Mouse (Mus musculus) urinary bladder, postnatal 25 days (tissue): Measurements from ENCODE around the gene Olfr628.
A peak's percentile ranks its signal among the peaks of the same experiment; 100 is the strongest.
"Not testable (repeated sequence)": the region's sequence is repeated elsewhere in the genome, so short reads cannot be mapped to it uniquely, and the experiment has no call there.

Source experiments
- DNase-seq: peaks from one replicate; pipeline ENCODE4 v3.0.0; 2022; ENCODE audit warnings: low spot score

Olfr628 gene

GRCm38 (mm10) chr7:103730074-103730473 is at the start of gene Olfr628:
TSS of gene Olfr628 (plus strand) at chr7:103730374.
- no peak for DNase-seq

GRCm38 (mm10) chr7:103682420-103682819 is 47.8 kb upstream of the Olfr628 start, which contains the start of gene Olfr625-ps1:
TSS of gene Olfr625-ps1 (plus strand) at chr7:103682720.
- no peak for DNase-seq

- no peak for DNase-seq
Observed at GRCm38 (mm10) chr7:103699469-103699868, 30.7 kb upstream of the Olfr628 start.

- DNase-seq, result peak; percentile 2
Observed at GRCm38 (mm10) chr7:103712024-103712423, 18.1 kb upstream of the Olfr628 start.

- no peak for DNase-seq
Observed at GRCm38 (mm10) chr7:103714371-103714770, 15.8 kb upstream of the Olfr628 start, which contains the start of gene Olfr243. TSS of gene Olfr243 (plus strand) at chr7:103714671.

GRCm38 (mm10) chr7:103716398-103716797 is 13.8 kb upstream of the Olfr628 start:
- not testable (repeated sequence) for DNase-seq

GRCm38 (mm10) chr7:103744843-103745242 is 14.7 kb downstream of the Olfr628 start, which contains the start of gene Olfr629:
TSS of gene Olfr629 (minus strand) at chr7:103744943.
- DNase-seq, result no peak

GRCm38 (mm10) chr7:103757233-103757632 is 27.1 kb downstream of the Olfr628 start, which contains the start of gene Olfr630:
TSS of gene Olfr630 (minus strand) at chr7:103757333.
- no peak for DNase-seq

GRCm38 (mm10) chr7:103762212-103762611 is 32.0 kb downstream of the Olfr628 start:
- not testable (repeated sequence) for DNase-seq

GRCm38 (mm10) chr7:103767687-103768086 is 37.5 kb downstream of the Olfr628 start:
- not testable (repeated sequence) for DNase-seq

- no peak for DNase-seq
Observed at GRCm38 (mm10) chr7:103771494-103771893, 41.3 kb downstream of the Olfr628 start, which contains the start of gene Olfr69. TSS of gene Olfr69 (minus strand) at chr7:103771594.

GRCm38 (mm10) chr7:103777652-103778051 is 47.5 kb downstream of the Olfr628 start:
- not testable (repeated sequence) for DNase-seq

- no peak for DNase-seq
Observed at GRCm38 (mm10) chr7:103779598-103779997, 49.4 kb downstream of the Olfr628 start, which contains the start of gene Olfr68. TSS of gene Olfr68 (minus strand) at chr7:103779698.
